Mouse (Mus musculus): Measurements from ENCODE around the gene Rab14. TPM values are rescaled to one million over a fixed set of nuclear protein-coding genes. Genes with fewer than 3 reads are reported as not detected.

Gene Rab14
- polyA plus RNA-seq (2012; fragmentation: generic; extraction: Trizol), result 10 to 100 TPM; 20.9 to 63.8 TPM

GRCm38 (mm10) chr2:35200898-35201668 is at the start of gene Rab14:
Gene Rab14, minus strand, starts transcription at chr2:35201120.

Other genes starting within 250 kb of the Rab14 start
- gene Traf1, start 239.3 kb downstream of the Rab14 start, polyA plus RNA-seq (2012; fragmentation: generic; extraction: Trizol), result 10 to 100 TPM in 1 of 2 experiments, 1 to 10 TPM in 1; 5.4 to 12.1 TPM
- under 1 TPM in 1 of 2 experiments, not detected in 1; 0.07 TPM for gene Hc, start 139.7 kb downstream of the Rab14 start, polyA plus RNA-seq (2012; fragmentation: generic; extraction: Trizol)
- under 1 TPM in 1 of 2 experiments, not detected in 1; 0.11 TPM for gene AI182371, start 99.6 kb downstream of the Rab14 start, polyA plus RNA-seq (2012; fragmentation: generic; extraction: Trizol)
- gene Cntrl, start 91.6 kb downstream of the Rab14 start, polyA plus RNA-seq (2012; fragmentation: generic; extraction: Trizol), result 1 to 10 TPM in 1 of 2 experiments, under 1 TPM in 1; 0.44 to 7.4 TPM
- 100 to 1,000 TPM; 263 to 964 TPM for gene Gsn, start 55.3 kb upstream of the Rab14 start, polyA plus RNA-seq (2012; fragmentation: generic; extraction: Trizol)
- 100 to 1,000 TPM in 1 of 2 experiments, 10 to 100 TPM in 1; 15.7 to 105 TPM for gene Stom, start 135.9 kb upstream of the Rab14 start, polyA plus RNA-seq (2012; fragmentation: generic; extraction: Trizol)
- not detected for gene 4930568D16Rik, start 166.6 kb upstream of the Rab14 start, polyA plus RNA-seq (2012; fragmentation: generic; extraction: Trizol)
- gene 4930402F06Rik, start 196.1 kb upstream of the Rab14 start, polyA plus RNA-seq (2012; fragmentation: generic; extraction: Trizol), result not detected